Mouse (Mus musculus) neutrophil, adult 59 days (primary cell): ENCODE measurements around the gene Gm4201. TPM values are rescaled to one million over a fixed set of nuclear protein-coding genes. Genes with fewer than 3 reads are reported as not detected.

Source experiments
- total RNA-seq, 2 experiments: library from RNA; stranded (reverse); gene quantifications; 1 replicate in 1 of 2; 2 replicates in 1 of 2; pipeline ENCODE4 v1.2.4; 2023

Gene Gm4201
- total RNA-seq: not detected

DNA sequence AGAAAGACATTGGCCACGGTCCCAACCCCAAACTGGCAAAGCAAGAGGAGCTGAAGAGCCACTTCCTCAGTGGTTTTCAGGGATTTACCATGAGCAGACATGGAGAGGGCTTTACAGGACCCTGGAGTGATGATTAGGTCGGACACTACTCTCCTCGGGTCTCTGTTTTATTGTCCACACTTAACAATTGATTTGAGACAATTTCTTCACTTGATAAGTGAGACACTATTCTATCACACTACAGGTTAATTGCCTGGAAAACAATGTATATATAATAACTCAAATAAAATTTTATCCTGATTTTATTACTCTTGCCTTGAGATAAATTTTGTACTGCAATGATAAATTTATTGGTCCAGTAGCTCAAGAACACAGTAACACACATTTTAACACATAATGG lies at the start of gene Gm4201:
Gene Gm4201 (minus strand): TSS at position 101 of the 400 bp plus-strand sequence.

DNA sequence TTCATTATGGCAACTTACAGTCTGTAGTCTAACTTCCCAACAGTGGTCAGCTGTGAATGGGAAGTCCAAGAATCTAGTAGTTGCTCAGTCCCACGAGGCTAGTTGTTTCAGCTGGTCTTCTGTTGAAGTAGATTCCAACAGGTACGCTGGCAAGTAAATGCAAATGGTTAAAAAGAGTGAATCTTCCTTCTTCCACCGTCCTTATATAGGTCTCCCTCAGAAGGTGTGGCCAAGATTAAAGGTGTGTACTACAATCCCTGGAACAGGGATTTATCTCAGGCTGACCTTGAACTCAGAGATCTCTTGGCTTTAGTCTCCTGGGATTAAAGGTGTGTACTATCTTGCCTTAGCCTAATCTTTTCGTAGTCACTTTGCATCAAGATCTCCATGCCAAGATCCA lies 22.9 kb upstream of the Gm4201 start, which contains the start of gene Gm4565:
Gene Gm4565 (minus strand): TSS at position 101 of the 400 bp plus-strand sequence.

GRCm38 (mm10) chr7:22534787-22535186 lies 30.4 kb downstream of the Gm4201 start, which contains the start of gene Gm8677:
Gm8677 (minus strand) TSS chr7:22534887.

GRCm38 (mm10) chr7:22522667-22523066 lies 42.5 kb downstream of the Gm4201 start, which contains the start of gene Vmn1r152:
Vmn1r152 (plus strand) TSS chr7:22522967.

Other genes starting within 250 kb of the Gm4201 start
- not detected for gene Gm4187, start 235.6 kb downstream of the Gm4201 start, total RNA-seq
- gene Gm8660, start 194.3 kb downstream of the Gm4201 start, total RNA-seq: not detected
- not detected for gene Vmn1r148, start 151.8 kb downstream of the Gm4201 start, total RNA-seq
- gene Vmn1r149, start 127.1 kb downstream of the Gm4201 start, total RNA-seq: not detected
- gene Gm10665, start 101.3 kb downstream of the Gm4201 start, total RNA-seq: not detected
- not detected for gene Vmn1r151, start 65.7 kb downstream of the Gm4201 start, total RNA-seq
- not detected for gene Vmn1r152, start 42.4 kb downstream of the Gm4201 start, total RNA-seq
- not detected for gene Gm8677, start 30.5 kb downstream of the Gm4201 start, total RNA-seq
- not detected for gene Gm4565, start 22.8 kb upstream of the Gm4201 start, total RNA-seq
- gene Vmn1r155, start 92.7 kb upstream of the Gm4201 start, total RNA-seq: not detected
- not detected for gene Gm8693, start 127.0 kb upstream of the Gm4201 start, total RNA-seq
- not detected for gene Gm4567, start 154.4 kb upstream of the Gm4201 start, total RNA-seq
- gene Vmn1r157, start 196.4 kb upstream of the Gm4201 start, total RNA-seq: not detected
- gene Vmn1r158, start 225.4 kb upstream of the Gm4201 start, total RNA-seq: not detected